Mouse (Mus musculus) activated CD4-positive, CD25-positive, alpha-beta regulatory T cell, adult 4 months (primary cell): ENCODE measurements around the gene Asb8. TPM values are rescaled to one million over a fixed set of nuclear protein-coding genes. Genes with fewer than 3 reads are reported as not detected.

Source experiments
- ATAC-seq: one replicate; pipeline ENCODE4 v1.8.0; 2017
- polyA plus RNA-seq, 2 experiments: library from polyadenylated mRNA; unstranded; fragments of 100-300 nt; shearing (Covaris generic); gene quantifications; one replicate each; pipeline ENCODE4 v1.2.1; 2017

The Asb8 gene
- polyA plus RNA-seq, 2 experiments from 2014 or later, result 36.6 to 43.2 TPM

GRCm38 (mm10) chr15:98155272-98155671, 10.2 kb downstream of the Asb8 start:
- ATAC-seq, result no peak

- no peak for ATAC-seq
Measured at GRCm38 (mm10) chr15:98154631-98155030, 10.8 kb downstream of the Asb8 start.

GRCm38 (mm10) chr15:98154146-98154545, 11.3 kb downstream of the Asb8 start:
- no peak for ATAC-seq

- ATAC-seq, result peak; percentile 69
Measured at GRCm38 (mm10) chr15:98153625-98154024, 11.8 kb downstream of the Asb8 start.

- no peak for ATAC-seq
Measured at GRCm38 (mm10) chr15:98152916-98153315, 12.5 kb downstream of the Asb8 start.

- no peak for ATAC-seq
Measured at GRCm38 (mm10) chr15:98149166-98149602, 16.2 kb downstream of the Asb8 start.

GRCm38 (mm10) chr15:98148356-98148755, 17.1 kb downstream of the Asb8 start:
- ATAC-seq, result no peak

GRCm38 (mm10) chr15:98145559-98146181, 19.8 kb downstream of the Asb8 start:
- ATAC-seq, result peak; percentile 92

GRCm38 (mm10) chr15:98144861-98145507, 20.4 kb downstream of the Asb8 start:
- ATAC-seq, result no peak

- no peak for ATAC-seq
Measured at GRCm38 (mm10) chr15:98142515-98142914, 22.9 kb downstream of the Asb8 start.

GRCm38 (mm10) chr15:98140809-98141208, 24.6 kb downstream of the Asb8 start:
- ATAC-seq, result no peak

- ATAC-seq, result no peak
Measured at GRCm38 (mm10) chr15:98139763-98140162, 25.7 kb downstream of the Asb8 start.

- ATAC-seq, result no peak
Measured at GRCm38 (mm10) chr15:98136871-98137270, 28.6 kb downstream of the Asb8 start.

GRCm38 (mm10) chr15:98135671-98136070, 29.8 kb downstream of the Asb8 start:
- no peak for ATAC-seq

GRCm38 (mm10) chr15:98134666-98135065, 30.8 kb downstream of the Asb8 start:
- ATAC-seq, result no peak

- no peak for ATAC-seq
Measured at GRCm38 (mm10) chr15:98134034-98134433, 31.4 kb downstream of the Asb8 start.

GRCm38 (mm10) chr15:98133471-98133870, 32.0 kb downstream of the Asb8 start:
- no peak for ATAC-seq

GRCm38 (mm10) chr15:98131942-98132655, 33.3 kb downstream of the Asb8 start:
- no peak for ATAC-seq

- no peak for ATAC-seq
Measured at GRCm38 (mm10) chr15:98131451-98131850, 34.0 kb downstream of the Asb8 start.

GRCm38 (mm10) chr15:98131001-98131400, 34.4 kb downstream of the Asb8 start:
- no peak for ATAC-seq

- no peak for ATAC-seq
Measured at GRCm38 (mm10) chr15:98120831-98121230, 44.6 kb downstream of the Asb8 start.

- no peak for ATAC-seq
Measured at GRCm38 (mm10) chr15:98119363-98119762, 46.1 kb downstream of the Asb8 start.

GRCm38 (mm10) chr15:98116287-98116686, 49.1 kb downstream of the Asb8 start:
- no peak for ATAC-seq

- ATAC-seq, result no peak
Measured at GRCm38 (mm10) chr15:98115779-98116163, 49.7 kb downstream of the Asb8 start.
